Mouse (Mus musculus) right cerebral cortex, postnatal 10 days (tissue): ENCODE results near the gene Hspe1.
"Not testable (repeated sequence)": the region's sequence is repeated elsewhere in the genome, so short reads cannot be mapped to it uniquely, and the experiment has no call there.

Experiments used
- DNase-seq, 2 experiments: peaks; one replicate each; pipeline ENCODE4 v3.0.0; 2021; ENCODE audit warnings: low spot score in 2 of 2

The Hspe1 gene

GRCm38 (mm10) chr1:55085781-55086366 is 2.1 kb upstream of the Hspe1 start:
- no peak for DNase-seq

- peak in 1 of 2 experiments; percentile 37 for DNase-seq
These were observed 998 bp upstream of the Hspe1 start for GRCm38 (mm10) chr1:55086868-55087400.

GRCm38 (mm10) chr1:55087401-55087904 is 479 bp upstream of the Hspe1 start:
- peak in 1 of 2 experiments; percentile 76 for DNase-seq

GRCm38 (mm10) chr1:55088611-55089497 is 922 bp downstream of the Hspe1 start:
- DNase-seq, result no peak

- DNase-seq, result no peak
These were observed 1.6 kb downstream of the Hspe1 start for GRCm38 (mm10) chr1:55089498-55090064.

GRCm38 (mm10) chr1:55092056-55092455 is 4.1 kb downstream of the Hspe1 start:
- DNase-seq, result no peak

GRCm38 (mm10) chr1:55092469-55092868 is 4.5 kb downstream of the Hspe1 start:
- DNase-seq, result no peak

- DNase-seq, result no peak
These were observed 19.1 kb downstream of the Hspe1 start for GRCm38 (mm10) chr1:55106919-55107585.

GRCm38 (mm10) chr1:55107644-55108043 is 19.7 kb downstream of the Hspe1 start:
- DNase-seq, result no peak

GRCm38 (mm10) chr1:55108473-55108872 is 20.5 kb downstream of the Hspe1 start:
- no peak for DNase-seq

GRCm38 (mm10) chr1:55109066-55109766 is 21.3 kb downstream of the Hspe1 start:
- no peak for DNase-seq

- DNase-seq, result no peak
These were observed 35.1 kb downstream of the Hspe1 start for GRCm38 (mm10) chr1:55123046-55123445.

GRCm38 (mm10) chr1:55123561-55123960 is 35.6 kb downstream of the Hspe1 start:
- DNase-seq, result no peak

GRCm38 (mm10) chr1:55124136-55124535 is 36.2 kb downstream of the Hspe1 start:
- DNase-seq, result not testable (repeated sequence)

- DNase-seq, result no peak
These were observed 41.8 kb downstream of the Hspe1 start for GRCm38 (mm10) chr1:55129716-55130115.

GRCm38 (mm10) chr1:55130190-55130916 is 42.4 kb downstream of the Hspe1 start:
- DNase-seq, result no peak

- DNase-seq, result peak; percentile 95 to 96
These were observed 43.0 kb downstream of the Hspe1 start, which contains the start of gene Mob4 for GRCm38 (mm10) chr1:55130943-55131401. Gene Mob4 (plus strand): TSS chr1:55131231.

- DNase-seq, result peak in 1 of 2 experiments; percentile 61
These were observed 43.6 kb downstream of the Hspe1 start for GRCm38 (mm10) chr1:55131424-55132014.

GRCm38 (mm10) chr1:55132308-55132707 is 44.4 kb downstream of the Hspe1 start:
- DNase-seq, result no peak

GRCm38 (mm10) chr1:55133173-55133572 is 45.2 kb downstream of the Hspe1 start:
- no peak for DNase-seq
